Mouse (Mus musculus) intestine, embryonic 15.5 days (tissue): ENCODE measurements at regions not wholly inside any gene's neighbourhood (a gene's known extent, or its start where the extent isn't known, plus 50 kb on each side); places are given as distances from the start of the nearest gene placed in this dataset.

Experiments
- ATAC-seq: fragments of 200-750 bp; cut with Nextera tagmentation; 2 replicates; pipeline ENCODE4 v1.8.0; 2017; ENCODE audit warnings: moderate TSS enrichment, moderate library complexity
- H3K27ac ChIP-seq: fragments of 300-500 bp; sonication (generic); 2 replicates; pipeline ENCODE4 v1.5.1; 2015; ENCODE audit warnings: mild to moderate bottlenecking, inconsistent platforms
- H3K27me3 ChIP-seq: fragments of 300-500 bp; sonication (generic); replicated peaks from 2 replicates; pipeline ENCODE4 v1.6.1; 2015; ENCODE audit warnings: inconsistent platforms
- H3K36me3 ChIP-seq: fragments of 300-500 bp; sonication (generic); 2 replicates; pipeline ENCODE4 v1.6.1; 2015; ENCODE audit warnings: inconsistent platforms
- H3K4me1 ChIP-seq: fragments of 300-500 bp; sonication (generic); replicated peaks from 2 replicates; pipeline ENCODE4 v1.6.1; 2015; ENCODE audit warnings: inconsistent platforms
- H3K4me2 ChIP-seq: fragments of 300-500 bp; sonication (generic); replicated peaks from 2 replicates; pipeline ENCODE4 v1.6.1; 2015; ENCODE audit warnings: mild to moderate bottlenecking, inconsistent platforms
- H3K4me3 ChIP-seq: fragments of 300-500 bp; sonication (generic); replicated peaks from 2 replicates; pipeline ENCODE4 v1.5.1; 2015; ENCODE audit warnings: inconsistent platforms
- H3K9ac ChIP-seq: fragments of 300-500 bp; sonication (generic); 2 replicates; pipeline ENCODE4 v1.6.1; 2015; ENCODE audit warnings: inconsistent platforms
- H3K9me3 ChIP-seq: fragments of 300-500 bp; sonication (generic); 2 replicates; pipeline ENCODE4 v1.6.1; 2016; ENCODE audit warnings: inconsistent platforms
- WGBS: fragments of 180-500 bp; shearing (Covaris S2); methylation state at CpG from one replicate; pipeline ENCODE4 v1.1.7; 2015; 5-methylcytosine and 5-hydroxymethylcytosine counted together

- Histone ChIP-seq H3K27ac (no peak overlapping the region), H3K4me3 (no peak overlapping the region), H3K9me3 (no peaks in the 10 kb centered on the region), H3K36me3 (no peaks in the 10 kb centered on the region), H3K4me2 (no peak overlapping the region), H3K4me1 (no peaks in the 10 kb centered on the region), H3K9ac (no peak overlapping the region), H3K27me3 (no peaks in the 10 kb centered on the region)
- 78% methylated on average over 11 of the region's 11 CpGs for WGBS
- ATAC-seq = no peak
Measured at GRCm38 (mm10) chr5:52309317-52310060, 54.1 kb upstream of the Sod3 start.

DNA sequence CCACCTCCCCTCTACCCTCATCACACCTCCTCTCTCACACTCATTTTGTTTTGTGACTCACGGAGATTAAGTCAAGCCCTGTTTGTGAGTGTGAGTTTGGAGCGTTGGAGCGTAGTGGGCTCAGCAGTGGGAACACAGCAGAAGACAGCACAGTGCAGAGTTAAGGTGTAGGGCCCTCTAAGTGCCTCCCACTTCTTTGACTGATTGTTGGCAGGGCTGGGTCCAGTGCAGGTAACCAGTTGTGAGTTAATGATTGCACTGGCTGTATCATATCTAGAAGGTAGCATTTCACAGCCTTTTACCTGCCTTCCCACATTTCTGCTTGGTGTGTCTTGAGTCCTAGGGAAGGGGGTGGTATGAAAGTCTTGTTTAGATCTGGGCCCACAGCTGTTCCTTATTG is 67.3 kb upstream of the Sod3 start:
- H3K36me3 ChIP-seq = no peaks in the 10 kb centered on the region
- no peak overlapping the region for H3K4me3 ChIP-seq
- no peaks in the 10 kb centered on the region for H3K9me3 ChIP-seq
- no peaks in the 10 kb centered on the region for H3K27me3 ChIP-seq
- H3K9ac ChIP-seq = no peak overlapping the region
- H3K4me1 ChIP-seq = no peaks in the 10 kb centered on the region
- 77% methylated on average over 3 of the region's 3 CpGs for WGBS
- no peak overlapping the region for H3K4me2 ChIP-seq
- H3K27ac ChIP-seq = no peak overlapping the region
- ATAC-seq = peak; percentile 71; the same call in 1 of the 2 replicates

GRCm38 (mm10) chr5:52294466-52294865 is 69.1 kb upstream of the Sod3 start:
- H3K27ac ChIP-seq = no peak overlapping the region
- H3K4me2 ChIP-seq = no peak overlapping the region
- no peak for ATAC-seq
- no peaks in the 10 kb centered on the region for H3K4me1 ChIP-seq
- no peaks in the 10 kb centered on the region for H3K9me3 ChIP-seq
- no peaks in the 10 kb centered on the region for H3K27me3 ChIP-seq
- no peak overlapping the region for H3K4me3 ChIP-seq
- H3K9ac ChIP-seq = no peak overlapping the region
- no peaks in the 10 kb centered on the region for H3K36me3 ChIP-seq
- 61% methylated on average over 8 of the region's 8 CpGs for WGBS

DNA sequence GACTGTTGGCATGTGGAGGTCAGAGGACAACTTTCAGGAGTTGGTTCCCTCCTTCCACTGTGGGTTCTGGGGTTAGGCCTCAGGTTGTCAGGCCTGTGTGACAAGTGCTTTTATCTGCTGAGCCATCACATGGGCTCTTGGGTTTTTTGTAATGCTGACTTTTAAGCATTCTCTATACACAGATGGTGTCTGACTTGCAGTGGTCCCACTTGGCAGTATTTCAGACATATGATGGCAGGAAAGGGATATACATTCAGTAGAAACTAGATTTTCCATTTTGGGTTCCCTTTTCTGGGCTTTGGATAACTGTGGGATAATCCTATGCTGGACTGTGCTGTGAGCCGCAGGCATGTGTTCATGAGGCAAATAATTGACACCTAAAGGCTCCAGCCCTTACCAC is 75.3 kb upstream of the Sod3 start:
- Histone ChIP-seq H3K4me1 (no peaks in the 10 kb centered on the region), H3K9ac (no peak overlapping the region), H3K9me3 (no peaks in the 10 kb centered on the region), H3K4me3 (no peak overlapping the region), H3K4me2 (no peak overlapping the region), H3K27ac (no peak overlapping the region), H3K27me3 (no peaks in the 10 kb centered on the region), H3K36me3 (no peaks in the 10 kb centered on the region)
- no peak for ATAC-seq
- 85% methylated on average over 1 of the region's 1 CpGs for WGBS

- Histone ChIP-seq H3K4me2 (no peak overlapping the region), H3K27ac (no peak overlapping the region), H3K27me3 (no peaks in the 10 kb centered on the region), H3K36me3 (no peaks in the 10 kb centered on the region), H3K9ac (no peak overlapping the region), H3K9me3 (no peaks in the 10 kb centered on the region), H3K4me3 (no peak overlapping the region), H3K4me1 (no peaks in the 10 kb centered on the region)
- ATAC-seq = no peak
- WGBS = 90% methylated on average over 2 of the region's 2 CpGs
Measured at GRCm38 (mm10) chr5:52280871-52281270, 82.7 kb upstream of the Sod3 start.

GRCm38 (mm10) chr5:52278111-52278510 is 85.5 kb upstream of the Sod3 start:
- no peak for ATAC-seq
- H3K27me3 ChIP-seq = no peaks in the 10 kb centered on the region
- no peak overlapping the region for H3K4me2 ChIP-seq
- no peak overlapping the region for H3K4me3 ChIP-seq
- no peaks in the 10 kb centered on the region for H3K9me3 ChIP-seq
- no peaks in the 10 kb centered on the region for H3K36me3 ChIP-seq
- no peaks in the 10 kb centered on the region for H3K4me1 ChIP-seq
- no peak overlapping the region for H3K9ac ChIP-seq
- H3K27ac ChIP-seq = no peak overlapping the region
- WGBS = 77% methylated on average over 5 of the region's 5 CpGs

DNA sequence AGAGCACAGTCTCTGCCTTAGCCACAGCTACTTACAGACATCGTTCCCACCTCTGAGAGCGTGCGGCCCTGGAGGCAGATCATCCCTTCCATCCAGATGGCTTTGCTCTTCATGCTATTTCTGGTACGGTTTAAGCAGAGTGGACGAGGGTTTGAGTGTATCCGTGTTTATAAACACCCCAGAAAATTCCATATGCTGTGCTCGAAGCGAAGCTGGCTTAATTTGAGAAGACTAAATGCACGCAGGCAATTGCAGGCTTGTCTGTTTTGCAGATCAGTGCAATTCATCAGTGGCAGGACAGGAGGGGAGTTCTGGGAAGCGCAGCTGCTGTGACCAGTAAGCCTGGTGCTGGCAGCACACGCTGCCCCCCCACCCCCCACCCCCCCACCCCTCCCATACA is 72.9 kb upstream of the Dhx15 start:
- Histone ChIP-seq H3K27me3 (no peaks in the 10 kb centered on the region), H3K4me1 (no peaks in the 10 kb centered on the region), H3K4me3 (no peak overlapping the region), H3K4me2 (no peak overlapping the region), H3K9me3 (no peaks in the 10 kb centered on the region), H3K27ac (no peak overlapping the region), H3K9ac (no peak overlapping the region), H3K36me3 (no peaks in the 10 kb centered on the region)
- peak; percentile 70 for ATAC-seq
- 41% methylated on average over 11 of the region's 11 CpGs for WGBS

DNA sequence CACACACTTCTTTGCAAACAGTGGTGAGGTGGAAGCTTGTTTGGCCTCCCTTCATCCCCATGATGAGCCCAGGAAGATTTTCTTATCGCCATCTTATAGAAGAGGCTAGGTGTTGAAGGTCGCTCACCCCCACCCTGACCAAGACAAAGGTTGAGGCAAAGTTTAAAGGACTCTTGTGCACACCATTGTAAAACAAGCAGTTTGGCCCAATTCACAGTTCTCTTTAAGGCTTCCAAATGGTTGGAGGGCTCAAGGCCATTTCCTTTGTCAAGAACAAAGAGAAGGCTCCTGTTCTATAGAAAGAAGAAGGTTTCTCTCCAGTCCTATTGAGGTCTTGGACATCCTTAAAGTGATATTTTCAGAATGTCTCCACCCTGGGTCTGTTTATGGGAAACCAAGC is 67.8 kb upstream of the Dhx15 start:
- H3K9ac ChIP-seq = no peak overlapping the region
- H3K4me2 ChIP-seq = no peak overlapping the region
- WGBS = 91% methylated on average over 2 of the region's 2 CpGs
- no peaks in the 10 kb centered on the region for H3K4me1 ChIP-seq
- H3K27me3 ChIP-seq = no peaks in the 10 kb centered on the region
- no peak overlapping the region for H3K27ac ChIP-seq
- no peak for ATAC-seq
- no peaks in the 10 kb centered on the region for H3K36me3 ChIP-seq
- H3K4me3 ChIP-seq = no peak overlapping the region
- H3K9me3 ChIP-seq = no peaks in the 10 kb centered on the region

DNA sequence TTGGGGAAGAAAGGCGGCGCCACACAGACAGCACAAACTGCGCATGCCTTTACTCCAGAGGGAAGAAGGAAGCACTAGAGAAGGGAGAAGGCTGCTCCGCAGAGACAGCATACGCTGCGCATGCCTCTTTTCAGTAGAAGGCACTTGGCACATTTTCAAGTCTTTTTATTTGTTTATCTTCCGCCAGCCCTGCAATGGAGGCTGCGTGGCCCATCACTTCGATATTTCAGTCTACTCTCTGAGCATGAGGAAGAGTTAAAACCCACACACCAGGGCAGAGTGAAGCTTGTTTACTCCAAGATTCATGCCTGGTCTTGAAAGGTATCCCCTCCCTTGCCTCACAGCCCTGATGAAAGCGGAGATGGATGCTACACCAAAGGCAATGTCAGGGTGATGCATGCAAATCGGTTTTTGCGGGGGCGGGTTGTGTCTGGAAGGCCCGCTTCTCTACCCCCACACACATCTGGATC is 64.3 kb upstream of the Dhx15 start:
- Histone ChIP-seq H3K27me3 (no peaks in the 10 kb centered on the region), H3K9me3 (no peaks in the 10 kb centered on the region), H3K4me3 (0 out of 2 replicates have a peak overlapping the region, but pooled peaks have one; percentile 3), H3K4me2 (peak overlapping the region; percentile 47), H3K36me3 (no peaks in the 10 kb centered on the region), H3K9ac (no peak overlapping the region), H3K4me1 (no peaks in the 10 kb centered on the region), H3K27ac (peak overlapping the region; percentile 67; the same call in 1 of the 2 replicates)
- WGBS = 36% methylated on average over 14 of the region's 14 CpGs
- peak; percentile 83 for ATAC-seq

DNA sequence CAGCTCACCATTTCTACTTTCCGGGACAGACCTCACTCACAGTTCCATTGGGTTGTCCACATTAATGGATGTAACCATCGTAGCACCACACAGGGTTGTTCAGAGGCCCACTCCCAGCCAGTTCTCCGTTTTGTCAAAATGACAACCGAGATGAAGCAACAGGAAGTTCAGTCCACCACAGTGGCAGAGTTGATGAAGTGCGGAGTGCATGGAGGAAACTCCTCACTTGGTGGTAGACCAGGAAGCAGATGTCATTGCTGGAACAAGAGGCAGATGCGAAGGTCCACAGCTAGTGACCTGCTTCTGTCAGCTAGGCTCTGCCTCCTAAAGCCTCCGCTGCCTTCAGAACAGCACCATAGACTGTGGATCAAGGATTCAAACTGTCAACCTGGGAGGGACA is 59.5 kb upstream of the Dhx15 start:
- Histone ChIP-seq H3K27me3 (no peaks in the 10 kb centered on the region), H3K27ac (no peak overlapping the region), H3K36me3 (no peaks in the 10 kb centered on the region), H3K9me3 (no peaks in the 10 kb centered on the region), H3K9ac (no peak overlapping the region), H3K4me1 (no peaks in the 10 kb centered on the region), H3K4me2 (no peak overlapping the region), H3K4me3 (no peak overlapping the region)
- ATAC-seq = no peak
- WGBS = 78% methylated on average over 7 of the region's 7 CpGs

DNA sequence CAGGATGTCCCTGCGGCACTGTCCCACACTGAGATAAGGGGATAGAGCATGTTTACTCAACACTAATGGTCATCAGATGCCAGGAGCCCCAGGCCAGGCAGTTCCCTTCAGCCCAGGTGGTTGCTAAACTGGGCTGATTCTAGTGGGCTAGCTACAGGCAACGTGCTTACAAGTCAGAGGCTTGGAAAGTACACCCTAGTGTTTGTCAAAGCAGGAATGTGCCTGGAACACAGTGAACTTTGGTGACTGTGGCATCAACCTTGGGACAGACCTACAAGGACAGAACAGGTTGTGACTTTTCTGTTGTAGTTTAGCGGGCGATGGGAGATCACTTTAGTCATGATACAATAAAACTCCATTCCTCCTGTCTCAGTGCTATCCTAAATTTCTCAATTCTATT is 53.6 kb upstream of the Dhx15 start:
- Histone ChIP-seq H3K27ac (no peak overlapping the region), H3K27me3 (no peaks in the 10 kb centered on the region), H3K9me3 (no peaks in the 10 kb centered on the region), H3K4me1 (no peaks in the 10 kb centered on the region), H3K9ac (no peak overlapping the region), H3K36me3 (no peaks in the 10 kb centered on the region), H3K4me3 (no peak overlapping the region), H3K4me2 (no peak overlapping the region)
- ATAC-seq = no peak
- WGBS = 78% methylated on average over 4 of the region's 4 CpGs

GRCm38 (mm10) chr5:52242414-52242813 is 52.1 kb upstream of the Dhx15 start:
- 58% methylated on average over 2 of the region's 2 CpGs for WGBS
- Histone ChIP-seq H3K27me3 (no peaks in the 10 kb centered on the region), H3K9ac (no peak overlapping the region), H3K9me3 (no peaks in the 10 kb centered on the region), H3K4me1 (no peaks in the 10 kb centered on the region), H3K36me3 (no peaks in the 10 kb centered on the region), H3K27ac (no peak overlapping the region), H3K4me3 (no peak overlapping the region), H3K4me2 (no peak overlapping the region)
- ATAC-seq = no peak; the same call in 1 of the 2 replicates

DNA sequence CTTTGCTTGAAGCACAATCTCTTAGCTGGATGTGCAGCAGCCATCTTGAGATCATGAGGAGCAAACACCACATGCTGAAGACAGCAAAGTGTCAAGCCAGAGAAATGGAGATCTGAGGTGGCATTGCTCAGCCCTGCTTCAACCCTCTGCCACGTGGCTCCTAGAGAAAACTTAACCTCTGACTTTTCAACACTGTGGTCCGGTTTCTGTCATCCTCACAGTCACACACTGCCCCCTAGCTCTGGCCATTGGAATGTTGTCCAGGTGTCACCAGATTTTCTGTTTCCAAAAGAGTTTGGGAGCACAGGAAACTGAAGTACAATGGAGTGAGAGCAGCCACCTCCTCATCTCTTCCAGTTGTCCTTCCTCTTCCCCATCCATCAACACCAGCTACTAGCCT is 50.2 kb upstream of the Dhx15 start:
- ATAC-seq = no peak
- Histone ChIP-seq H3K9ac (no peak overlapping the region), H3K36me3 (no peaks in the 10 kb centered on the region), H3K4me2 (no peak overlapping the region), H3K9me3 (no peaks in the 10 kb centered on the region), H3K4me1 (no peaks in the 10 kb centered on the region), H3K27me3 (no peaks in the 10 kb centered on the region), H3K27ac (no peak overlapping the region), H3K4me3 (no peak overlapping the region)
- 12% methylated on average over 2 of the region's 2 CpGs for WGBS
